31 mouse cellular contexts compared by ENCODE assay signal in the genomic region with DNA sequence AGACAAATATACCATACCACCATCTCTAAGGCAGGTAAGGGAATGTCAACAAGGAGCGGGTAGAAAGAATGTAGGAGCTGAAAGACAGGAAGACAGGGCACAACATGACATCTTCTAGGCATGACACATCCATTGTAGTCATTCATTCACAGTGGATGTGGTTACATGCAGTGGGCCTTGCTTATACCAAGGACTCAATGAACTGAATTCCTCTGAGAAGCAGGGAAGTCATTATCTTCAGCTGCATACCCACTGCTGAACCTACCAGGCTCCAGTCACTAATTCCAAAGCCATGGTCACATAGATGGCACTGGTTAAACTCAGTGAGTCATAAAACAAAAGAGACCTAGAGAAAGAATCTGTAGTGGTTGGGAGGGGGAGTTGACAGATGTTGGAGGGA.
"Had no signal": no experiment of that assay in that cellular context is flagged by ENCODE, and none has a peak within 500 bp of the region (broad histone marks: within the 10 kb centered on the region; RNA-seq: fewer than 3 reads in every experiment).

No protein-coding gene starts in this region.

- H3K9ac ChIP-seq: limb, embryonic 12.5 days; limb, embryonic 13.5 days; limb, embryonic 15.5 days; liver, embryonic 12.5 days; liver, embryonic 13.5 days; liver, embryonic 14.5 days; liver, embryonic 15.5 days; liver, postnatal 0 days; lung, embryonic 14.5 days; lung, embryonic 15.5 days; midbrain, embryonic 12.5 days; midbrain, embryonic 13.5 days; midbrain, embryonic 15.5 days; neural tube, embryonic 12.5 days; neural tube, embryonic 13.5 days had no signal

- H3K4me3 ChIP-seq: limb, embryonic 10.5 days; limb, embryonic 12.5 days; limb, embryonic 13.5 days; limb, embryonic 15.5 days; liver, embryonic 12.5 days; liver, embryonic 13.5 days; liver, embryonic 15.5 days; lung, embryonic 15.5 days; megakaryocyte, embryonic 14.5 days; midbrain, embryonic 10.5 days; midbrain, embryonic 12.5 days; midbrain, embryonic 13.5 days; midbrain, embryonic 15.5 days; myocyte; neural tube, embryonic 12.5 days; neural tube, embryonic 13.5 days had no signal

- H3K4me2 ChIP-seq: limb, embryonic 12.5 days; limb, embryonic 13.5 days; limb, embryonic 15.5 days; liver, embryonic 11.5 days; liver, embryonic 12.5 days; liver, embryonic 13.5 days; liver, embryonic 15.5 days; lung, embryonic 14.5 days; lung, embryonic 15.5 days; midbrain, embryonic 12.5 days; midbrain, embryonic 13.5 days; midbrain, embryonic 15.5 days; neural tube, embryonic 12.5 days; neural tube, embryonic 13.5 days had no signal

- ATAC-seq: liver, embryonic 12.5 days; liver, postnatal 0 days; lung, postnatal 0 days; midbrain, embryonic 13.5 days; midbrain, embryonic 15.5 days had no signal

- H3K27ac ChIP-seq: limb, embryonic 10.5 days; limb, embryonic 12.5 days; limb, embryonic 13.5 days; limb, embryonic 15.5 days; liver, embryonic 12.5 days; liver, embryonic 13.5 days; liver, embryonic 14.5 days; liver, embryonic 15.5 days; lung, embryonic 15.5 days; macrophage; midbrain, embryonic 10.5 days; midbrain, embryonic 12.5 days; midbrain, embryonic 13.5 days; midbrain, embryonic 15.5 days; neural tube, embryonic 12.5 days; neural tube, embryonic 13.5 days had no signal

- H3K36me3 ChIP-seq: limb, embryonic 10.5 days; limb, embryonic 12.5 days; limb, embryonic 13.5 days; limb, embryonic 15.5 days; liver, embryonic 12.5 days; liver, embryonic 13.5 days; liver, embryonic 15.5 days; lung, embryonic 15.5 days; midbrain, embryonic 10.5 days; midbrain, embryonic 12.5 days; midbrain, embryonic 13.5 days; midbrain, embryonic 15.5 days; neural tube, embryonic 12.5 days; neural tube, embryonic 13.5 days had no signal

- H3K9me3 ChIP-seq: limb, embryonic 10.5 days; limb, embryonic 12.5 days; limb, embryonic 13.5 days; limb, embryonic 15.5 days; liver, embryonic 12.5 days; liver, embryonic 13.5 days; liver, embryonic 15.5 days; lung, embryonic 15.5 days; midbrain, embryonic 10.5 days; midbrain, embryonic 12.5 days; midbrain, embryonic 13.5 days; midbrain, embryonic 15.5 days; neural tube, embryonic 12.5 days; neural tube, embryonic 13.5 days had no signal

- H3K27me3 ChIP-seq: limb, embryonic 12.5 days; limb, embryonic 13.5 days; limb, embryonic 15.5 days; liver, embryonic 12.5 days; liver, embryonic 13.5 days; liver, embryonic 15.5 days; lung, embryonic 15.5 days; megakaryocyte, embryonic 14.5 days; midbrain, embryonic 12.5 days; midbrain, embryonic 13.5 days; midbrain, embryonic 15.5 days; neural tube, embryonic 12.5 days; neural tube, embryonic 13.5 days had no signal

- DNase-seq: left cerebral cortex, postnatal 4 days; liver; liver, embryonic 13.5 days; liver, postnatal 0 days; lung, adult 18-20 months; lung, adult 2 months; lung, embryonic 14.5 days; lung, postnatal 10 days; lung, postnatal 14 days; lung, postnatal 36 days; lung, postnatal 4 days; midbrain, embryonic 14.5 days had no signal

- H3K4me1 ChIP-seq: limb, embryonic 10.5 days; limb, embryonic 12.5 days; limb, embryonic 13.5 days; limb, embryonic 15.5 days; liver, embryonic 12.5 days; liver, embryonic 13.5 days; liver, embryonic 15.5 days; lung, embryonic 15.5 days; megakaryocyte, embryonic 14.5 days; midbrain, embryonic 10.5 days; midbrain, embryonic 12.5 days; midbrain, embryonic 13.5 days; midbrain, embryonic 15.5 days; neural tube, embryonic 12.5 days; neural tube, embryonic 13.5 days had no signal
